Mouse (Mus musculus) spleen, postnatal 36 days (tissue): ENCODE data around the gene Zp3r.
A peak's percentile ranks its signal among the peaks of the same experiment; 100 is the strongest.
"Not testable (repeated sequence)": the region's sequence is repeated elsewhere in the genome, so short reads cannot be mapped to it uniquely, and the experiment has no call there.

ENCODE experiments used
- DNase-seq, 2 experiments: peaks; one replicate each; pipeline ENCODE4 v3.0.0; 2022; ENCODE audit warnings: low spot score in 2 of 2, mixed read lengths in 1 of 2

Zp3r gene

GRCm38 (mm10) chr1:130629521-130629920 lies at the start of gene Zp3r:
Zp3r (minus strand) TSS chr1:130629621.
- DNase-seq = no peak

- DNase-seq = no peak
Observed at GRCm38 (mm10) chr1:130678551-130678950, 49.1 kb upstream of the Zp3r start.

- not testable (repeated sequence) for DNase-seq
Observed at GRCm38 (mm10) chr1:130663576-130663975, 34.2 kb upstream of the Zp3r start.

GRCm38 (mm10) chr1:130661454-130661853 lies 32.0 kb upstream of the Zp3r start, which contains the start of gene C4bp:
C4bp (minus strand) TSS chr1:130661632.
- DNase-seq = no peak

GRCm38 (mm10) chr1:130659641-130660040 lies 30.2 kb upstream of the Zp3r start:
- not testable (repeated sequence) for DNase-seq

GRCm38 (mm10) chr1:130644103-130644502 lies 14.7 kb upstream of the Zp3r start:
- DNase-seq = no peak

- no peak for DNase-seq
Observed at GRCm38 (mm10) chr1:130640967-130641366, 11.5 kb upstream of the Zp3r start.

GRCm38 (mm10) chr1:130633761-130634410 lies 4.5 kb upstream of the Zp3r start:
- DNase-seq = peak; percentile 73 to 78

GRCm38 (mm10) chr1:130633316-130633715 lies 3.9 kb upstream of the Zp3r start:
- peak in 1 of 2 experiments; percentile 8 for DNase-seq

GRCm38 (mm10) chr1:130596291-130596690 lies 33.1 kb downstream of the Zp3r start:
- no peak for DNase-seq

- DNase-seq = no peak
Observed at GRCm38 (mm10) chr1:130588659-130589058, 40.8 kb downstream of the Zp3r start.

GRCm38 (mm10) chr1:130576389-130576788 lies 53.0 kb downstream of the Zp3r start:
- no peak for DNase-seq

- DNase-seq = peak; percentile 43 to 69
Observed at GRCm38 (mm10) chr1:130575962-130576361, 53.5 kb downstream of the Zp3r start.

GRCm38 (mm10) chr1:130551407-130552249 lies 77.8 kb downstream of the Zp3r start:
- DNase-seq = peak; percentile 44 to 47

GRCm38 (mm10) chr1:130550242-130551167 lies 78.9 kb downstream of the Zp3r start:
- DNase-seq = peak; percentile 84 to 89

GRCm38 (mm10) chr1:130549698-130550097 lies 79.7 kb downstream of the Zp3r start:
- DNase-seq = peak; percentile 23 to 31

GRCm38 (mm10) chr1:130549160-130549559 lies 80.3 kb downstream of the Zp3r start:
- peak; percentile 77 to 83 for DNase-seq

- DNase-seq = peak; percentile 77 to 81
Observed at GRCm38 (mm10) chr1:130547674-130548429, 81.6 kb downstream of the Zp3r start.
